ENCODE assay signal across 25 mouse cellular contexts in the genomic region with DNA sequence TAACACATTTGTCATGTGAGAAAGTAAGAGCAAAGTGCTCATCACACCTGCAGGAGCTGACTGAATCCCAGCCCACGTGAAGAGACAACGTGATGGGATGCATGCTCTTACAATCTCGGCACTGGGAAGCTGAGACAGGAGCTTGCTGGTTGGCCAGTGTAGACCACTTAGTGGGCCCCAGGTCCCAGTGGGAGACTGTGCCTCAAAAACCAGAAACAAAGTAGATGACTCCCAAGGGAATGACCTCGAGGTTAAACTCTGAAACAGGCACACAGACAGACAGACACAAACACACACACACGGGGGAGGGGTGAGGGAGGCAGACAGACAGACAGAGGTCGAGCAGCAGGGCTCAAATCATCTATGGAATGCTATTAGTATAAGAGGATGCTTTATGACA.
A peak's percentile ranks its signal among the peaks of the same experiment; 100 is the strongest.
DNase-seq lines count a peak whose midpoint lies in the region; ATAC-seq and TF ChIP-seq lines count a peak whose summit lies in the region.
"Had no signal": no experiment of that assay in that cellular context is flagged by ENCODE, and none has a peak within 500 bp of the region (broad histone marks: within the 10 kb centered on the region; RNA-seq: fewer than 3 reads in every experiment).

No protein-coding gene starts in this region.

- no peak overlapping the region for H3K4me3 ChIP-seq in forebrain, embryonic 11.5 days (ENCODE audit: low read depth, low read length)
- no peak overlapping the region for H3K4me3 ChIP-seq in forebrain, embryonic 16.5 days (replicated peaks; ENCODE audit: low read length)
- H3K4me3 ChIP-seq in heart, adult 2 months = no peak overlapping the region
- H3K4me3 ChIP-seq in heart, embryonic 10.5 days = no peak overlapping the region
- H3K4me3 ChIP-seq in CH12.LX (replicated peaks in 1 of 3; ENCODE audit: low read depth in 2 of 3, low read length in 2 of 3, poor library complexity in 1 of 3) = no peak overlapping the region
- H3K4me3 ChIP-seq: forebrain, embryonic 12.5 days; forebrain, embryonic 15.5 days; heart, embryonic 13.5 days had no signal

- TF ChIP-seq RAD21 in CH12.LX (IDR thresholded peaks at IDR 0.05; ENCODE audit: low read depth, low read length) = no peak

- H3K27ac ChIP-seq in forebrain, embryonic 11.5 days (ENCODE audit: low read depth, low read length) = no peak overlapping the region
- no peak overlapping the region for H3K27ac ChIP-seq in forebrain, embryonic 16.5 days (ENCODE audit: low read length)
- peak overlapping the region; percentile 33 for H3K27ac ChIP-seq in heart, adult 2 months
- H3K27ac ChIP-seq in heart, embryonic 10.5 days = no peak overlapping the region; the same call in 1 of the 2 replicates
- H3K27ac ChIP-seq in CH12.LX (ENCODE audit: insufficient read depth, low read depth) = no peak overlapping the region
- H3K27ac ChIP-seq: forebrain, embryonic 12.5 days; forebrain, embryonic 15.5 days; heart, embryonic 13.5 days; hindbrain, embryonic 14.5 days; hindbrain, postnatal 0 days had no signal

- no peak overlapping the region for H3K4me2 ChIP-seq in forebrain, embryonic 11.5 days (ENCODE audit: low read depth, low read length, severe bottlenecking)
- no peak overlapping the region for H3K4me2 ChIP-seq in forebrain, embryonic 16.5 days (ENCODE audit: low read length)
- no peak overlapping the region for H3K4me2 ChIP-seq in CH12.LX (ENCODE audit: insufficient read depth, low read depth, poor library complexity, severe bottlenecking)
- H3K4me2 ChIP-seq: forebrain, embryonic 12.5 days; forebrain, embryonic 15.5 days; heart, embryonic 13.5 days; hindbrain, embryonic 14.5 days had no signal

- H3K4me1 ChIP-seq in forebrain, embryonic 11.5 days (replicated peaks; ENCODE audit: control insufficient read depth, insufficient read depth, low read length) = peaks cover 2% of the 10 kb centered on the region; the same call in 1 of the 2 replicates
- peaks cover 8% of the 10 kb centered on the region; the same call in 1 of the 2 replicates for H3K4me1 ChIP-seq in forebrain, embryonic 16.5 days (replicated peaks; ENCODE audit: control insufficient read depth, insufficient read depth, low read length)
- H3K4me1 ChIP-seq in heart, adult 2 months (ENCODE audit: control insufficient read depth, insufficient read depth, low read length) = peaks cover 19% of the 10 kb centered on the region
- H3K4me1 ChIP-seq in heart, embryonic 10.5 days = peaks cover 32% of the 10 kb centered on the region
- H3K4me1 ChIP-seq in CH12.LX (ENCODE audit: control insufficient read depth in 1 of 2, insufficient read depth in 2 of 2) = peaks cover 0 to 24% of the 10 kb centered on the region in 2 experiments; a peak in 2 of 4 replicates

- no peak overlapping the region for H3K9ac ChIP-seq in forebrain, embryonic 11.5 days (ENCODE audit: low read length)
- no peak overlapping the region for H3K9ac ChIP-seq in forebrain, embryonic 16.5 days (replicated peaks; ENCODE audit: low read depth, low read length)
- no peak overlapping the region for H3K9ac ChIP-seq in heart, adult 2 months (ENCODE audit: low read depth, low read length)
- H3K9ac ChIP-seq in CH12.LX (ENCODE audit: insufficient read depth, low read depth) = no peak overlapping the region
- H3K9ac ChIP-seq: forebrain, embryonic 12.5 days; forebrain, embryonic 15.5 days; heart, embryonic 13.5 days; hindbrain, embryonic 14.5 days had no signal

- H3K36me3 ChIP-seq in forebrain, embryonic 11.5 days (ENCODE audit: control insufficient read depth, insufficient read depth, low read length) = no peaks in the 10 kb centered on the region
- H3K36me3 ChIP-seq in forebrain, embryonic 16.5 days (ENCODE audit: control insufficient read depth, insufficient read depth) = no peaks in the 10 kb centered on the region
- H3K36me3 ChIP-seq in heart, adult 2 months (ENCODE audit: control insufficient read depth, insufficient read depth, low read length) = peaks cover 40% of the 10 kb centered on the region
- peaks cover 18% of the 10 kb centered on the region for H3K36me3 ChIP-seq in heart, embryonic 10.5 days
- no peaks in the 10 kb centered on the region for H3K36me3 ChIP-seq in CH12.LX (replicated peaks in 1 of 2; ENCODE audit: control insufficient read depth in 1 of 2, insufficient read depth in 1 of 2, low read length in 1 of 2)
- H3K36me3 ChIP-seq: forebrain, embryonic 12.5 days; forebrain, embryonic 15.5 days had no signal

- no peaks in the 10 kb centered on the region for H3K9me3 ChIP-seq in forebrain, embryonic 11.5 days (ENCODE audit: control insufficient read depth, low read length)
- no peaks in the 10 kb centered on the region for H3K9me3 ChIP-seq in forebrain, embryonic 16.5 days (ENCODE audit: control insufficient read depth, low read length)
- H3K9me3 ChIP-seq in heart, embryonic 10.5 days = no peaks in the 10 kb centered on the region
- H3K9me3 ChIP-seq in CH12.LX (replicated peaks; ENCODE audit: low read length) = peaks cover 2% of the 10 kb centered on the region
- H3K9me3 ChIP-seq: forebrain, embryonic 12.5 days; forebrain, embryonic 15.5 days; heart, embryonic 13.5 days had no signal

- no peak for TF ChIP-seq POLR2A in heart, adult 2 months (IDR thresholded peaks at IDR 0.05; ENCODE audit: insufficient read depth, low read depth, low read length)
- TF ChIP-seq POLR2A in CH12.LX (IDR thresholded peaks at IDR 0.05; ENCODE audit: low read depth, low read length) = no peak

- 78% methylated on average over 6 of the region's 6 CpGs for WGBS in forebrain, embryonic 11.5 days
- WGBS in forebrain, embryonic 16.5 days = 82% methylated on average over 6 of the region's 6 CpGs
- 61% methylated on average over 6 of the region's 6 CpGs for WGBS in heart, adult 2 months
- WGBS in heart, embryonic 10.5 days = 75% methylated on average over 6 of the region's 6 CpGs

- no peaks in the 10 kb centered on the region for H3K27me3 ChIP-seq in forebrain, embryonic 11.5 days (ENCODE audit: control insufficient read depth, insufficient read depth, low read length)
- no peaks in the 10 kb centered on the region for H3K27me3 ChIP-seq in forebrain, embryonic 16.5 days (replicated peaks; ENCODE audit: control insufficient read depth, insufficient read depth, low read length)
- H3K27me3 ChIP-seq in heart, adult 2 months (ENCODE audit: control insufficient read depth, insufficient read depth, low read length) = no peaks in the 10 kb centered on the region
- H3K27me3 ChIP-seq in heart, embryonic 10.5 days (ENCODE audit: insufficient read depth, poor library complexity, severe bottlenecking) = no peaks in the 10 kb centered on the region
- H3K27me3 ChIP-seq in CH12.LX (replicated peaks) = peaks cover 3% of the 10 kb centered on the region
- H3K27me3 ChIP-seq: forebrain, embryonic 12.5 days; forebrain, embryonic 15.5 days; heart, embryonic 13.5 days had no signal

- intact Hi-C loops in heart, adult 2 months (cut with DNase I) = no loop called here

- in situ Hi-C loops in CH12.LX (cut with MboI; ENCODE audit: low pct_ligation_motif_present, low pct_unique_long_range_greater_than_20kb, low sequenced_read_pairs) = no loop called here

- no peak for ATAC-seq in forebrain, embryonic 11.5 days (replicated peaks; ENCODE audit: low FRiP score)
- ATAC-seq in forebrain, embryonic 16.5 days = no peak
- ATAC-seq: forebrain, embryonic 15.5 days; hindbrain, postnatal 0 days; inflammation-experienced regulatory T-cells, adult 6 months; intestine, embryonic 16.5 days had no signal

- dilution Hi-C loops in CH12.LX (cut with MboI; ENCODE audit: extremely low pct_ligation_motif_present, extremely low pct_unique_long_range_greater_than_20kb, low sequenced_read_pairs) = no loop called here

- DNase-seq in forebrain, embryonic 11.5 days (ENCODE audit: low spot score) = peak; percentile 18
- DNase-seq in heart, adult 2 months = no peak
- DNase-seq in heart, embryonic 10.5 days (ENCODE audit: low spot score) = no peak
- no peak for DNase-seq in CH12.LX (ENCODE audit: extremely low read depth)
- DNase-seq in spleen, postnatal 4 days (ENCODE audit: low spot score in 2 of 2) = no peak
- DNase-seq: adrenal gland, adult 2 months; adrenal gland, postnatal 14 days; B cell, adult 2 months; cerebellum, adult 11-12 months; cerebellum, adult 8-10 months; cerebellum, postnatal 10 days; cerebellum, postnatal 36 days; embryo, embryonic 11 days; gastrocnemius, postnatal 14 days; heart, postnatal 14 days; heart, postnatal 4 days; kidney, adult 18-20 months had no signal

- TF ChIP-seq CTCF in heart, adult 2 months (IDR thresholded peaks at IDR 0.05) = no peak
- no peak for TF ChIP-seq CTCF in CH12.LX (conservative IDR thresholded peaks at IDR 0.05 in 1 of 2, IDR thresholded peaks at IDR 0.05 in 1 of 2; ENCODE audit: low read depth in 2 of 2, low read length in 2 of 2)

- no peak for TF ChIP-seq EP300 in heart, adult 2 months (IDR thresholded peaks at IDR 0.05; ENCODE audit: insufficient read depth, low read depth, low read length)
- no peak for TF ChIP-seq EP300 in CH12.LX (IDR thresholded peaks at IDR 0.05; ENCODE audit: low read length)

- no peaks in the 10 kb centered on the region for H3K79me2 ChIP-seq in heart, adult 2 months (replicated peaks; ENCODE audit: control insufficient read depth, insufficient read depth, low read length)
- H3K79me2 ChIP-seq in CH12.LX (replicated peaks; ENCODE audit: control insufficient read depth, extremely low read depth, insufficient read depth, poor library complexity, severe bottlenecking) = no peaks in the 10 kb centered on the region

TF ChIP-seq in CH12.LX, 34 proteins besides CTCF, POLR2A, EP300 and RAD21:
- TF ChIP-seq E2F4 (IDR thresholded peaks at IDR 0.05; ENCODE audit: insufficient replicate concordance, low read depth, low read length) = no peak
- 0 out of 2 replicates have a peak, but pooled peaks have one; percentile 18 for TF ChIP-seq BHLHE40 (IDR thresholded peaks at IDR 0.05; ENCODE audit: low read depth, low read length)
